Mouse (Mus musculus): ENCODE data around the gene Rarres2. TPM values are rescaled to one million over a fixed set of nuclear protein-coding genes. Genes with fewer than 3 reads are reported as not detected.

Rarres2 gene
- total and polyA plus RNA-seq, 3 experiments, result not detected

DNA sequence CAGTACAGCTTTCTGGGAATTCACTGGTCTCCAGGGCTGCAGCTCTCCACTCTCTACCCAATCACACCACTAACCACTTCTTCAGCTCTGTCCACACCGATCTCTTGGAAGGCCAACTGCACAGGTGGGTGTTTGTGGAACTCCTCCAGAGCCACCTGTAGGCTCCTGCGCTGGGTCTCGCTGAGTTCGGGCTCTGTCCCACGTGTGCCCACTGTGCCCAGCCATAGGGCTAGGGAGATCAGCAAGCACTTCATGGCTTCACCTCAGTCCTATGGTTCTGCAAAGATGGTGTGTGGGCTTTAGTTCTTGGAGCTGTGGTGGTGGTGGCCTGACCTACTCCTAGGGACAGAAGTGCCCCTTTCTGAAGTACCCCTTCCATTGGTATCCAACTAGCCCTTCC lies 575 bp downstream of the Rarres2 start:
- Histone ChIP-seq H3K27ac (ENCODE audit: control insufficient read depth, low read depth, low read length) (no peak overlapping the region), H3K9me3 (replicated peaks; ENCODE audit: insufficient read depth, low read length) (no peaks in the 10 kb centered on the region), H3K27me3 (ENCODE audit: control insufficient read depth in 1 of 2, insufficient read depth in 2 of 2, low read length in 2 of 2) (no peaks in the 10 kb centered on the region), H3K79me2 (ENCODE audit: control insufficient read depth, insufficient read depth, low read length, poor library complexity) (no peaks in the 10 kb centered on the region), H3K36me3 (ENCODE audit: control insufficient read depth in 1 of 2, insufficient read depth in 2 of 2, low read length in 2 of 2) (no peaks in the 10 kb centered on the region), H3K4me3 (ENCODE audit: control insufficient read depth in 1 of 2, insufficient read depth in 1 of 2, low read depth in 2 of 2, low read length in 2 of 2) (no peak overlapping the region), H3K4me1 (ENCODE audit: control insufficient read depth in 1 of 2, insufficient read depth in 2 of 2, low read length in 2 of 2) (no peaks in the 10 kb centered on the region), H3K9ac (ENCODE audit: control insufficient read depth, low read depth, low read length, poor library complexity, severe bottlenecking) (no peak overlapping the region)
- TF ChIP-seq ZKSCAN1 (IDR thresholded peaks at IDR 0.05; ENCODE audit: low read depth, low read length) (no peak), RAD21 (IDR thresholded peaks at IDR 0.05; ENCODE audit: low read depth, low read length) (no peak), BHLHE40 (IDR thresholded peaks at IDR 0.05; ENCODE audit: borderline replicate concordance, low read depth, low read length) (no peak), NRF1 (IDR thresholded peaks at IDR 0.05; ENCODE audit: insufficient read depth, low read depth, low read length, poor library complexity, severe bottlenecking) (no peak), USF1 (IDR thresholded peaks at IDR 0.05; ENCODE audit: low read depth, low read length) (no peak), EP300 (IDR thresholded peaks at IDR 0.05; ENCODE audit: low read depth in 1 of 2, low read length in 2 of 2) (no peak), MAZ (IDR thresholded peaks at IDR 0.05; ENCODE audit: low read depth, low read length) (no peak), CHD2 (IDR thresholded peaks at IDR 0.05; ENCODE audit: low read length) (no peak), E2F4 (IDR thresholded peaks at IDR 0.05; ENCODE audit: borderline replicate concordance, low read depth, low read length) (no peak), MYB (IDR thresholded peaks at IDR 0.05; ENCODE audit: low read depth, low read length) (no peak), SIN3A (IDR thresholded peaks at IDR 0.05; ENCODE audit: low read length) (no peak), MAFK (IDR thresholded peaks at IDR 0.05; ENCODE audit: borderline replicate concordance, low read depth, low read length) (no peak), TAL1 (IDR thresholded peaks at IDR 0.05; ENCODE audit: low read length) (no peak), GABPA (IDR thresholded peaks at IDR 0.05; ENCODE audit: low read depth, low read length) (no peak), SMC3 (IDR thresholded peaks at IDR 0.05; ENCODE audit: low read depth, low read length) (no peak)
- DNase-seq (ENCODE audit: low read depth, low spot score), result no peak

DNA sequence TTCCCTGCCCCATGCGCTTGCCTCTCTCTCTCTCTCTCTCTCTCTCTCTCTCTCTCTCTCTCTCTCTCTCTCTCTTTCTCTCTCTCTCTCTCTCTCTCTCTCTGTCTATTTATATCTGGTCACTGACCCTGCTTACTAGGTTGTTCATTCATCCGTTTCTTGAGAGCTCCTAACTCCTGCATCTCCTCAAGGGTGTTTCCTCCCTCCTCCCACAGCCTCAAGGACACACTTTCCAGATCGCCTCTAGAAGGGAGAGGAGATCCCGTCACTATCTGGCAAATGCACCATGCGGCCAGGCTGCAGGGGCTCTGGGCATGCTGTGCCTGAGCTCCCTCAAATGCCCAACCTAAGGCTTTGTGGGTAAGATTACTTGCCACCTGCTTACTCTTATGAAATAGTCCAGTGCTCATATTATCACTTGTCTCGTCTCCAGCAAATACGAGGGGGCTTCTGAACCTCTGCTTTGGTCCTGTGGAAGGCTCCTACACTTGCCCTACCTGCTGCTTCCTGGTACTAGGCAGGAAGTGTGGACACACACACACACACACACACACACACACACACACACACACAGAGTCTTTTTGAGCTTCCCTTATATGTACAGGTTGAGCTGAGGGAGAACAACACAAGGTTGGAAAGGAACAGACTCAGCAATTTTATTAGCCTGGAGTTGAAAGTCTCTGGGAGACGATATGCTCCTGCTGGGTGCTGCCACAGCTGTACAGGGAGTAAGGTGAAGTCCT lies 3.4 kb downstream of the Rarres2 start:
- Histone ChIP-seq H3K4me1 (ENCODE audit: control insufficient read depth in 1 of 2, insufficient read depth in 2 of 2, low read length in 2 of 2) (no peaks in the 10 kb centered on the region), H3K36me3 (ENCODE audit: control insufficient read depth in 1 of 2, insufficient read depth in 2 of 2, low read length in 2 of 2) (no peaks in the 10 kb centered on the region), H3K79me2 (ENCODE audit: control insufficient read depth, insufficient read depth, low read length, poor library complexity) (no peaks in the 10 kb centered on the region), H3K27ac (ENCODE audit: control insufficient read depth, low read depth, low read length) (no peak overlapping the region), H3K4me3 (ENCODE audit: control insufficient read depth in 1 of 2, insufficient read depth in 1 of 2, low read depth in 2 of 2, low read length in 2 of 2) (no peak overlapping the region), H3K27me3 (ENCODE audit: control insufficient read depth in 1 of 2, insufficient read depth in 2 of 2, low read length in 2 of 2) (no peaks in the 10 kb centered on the region), H3K9ac (ENCODE audit: control insufficient read depth, low read depth, low read length, poor library complexity, severe bottlenecking) (no peak overlapping the region), H3K9me3 (replicated peaks; ENCODE audit: insufficient read depth, low read length) (no peaks in the 10 kb centered on the region)
- no peak for DNase-seq (ENCODE audit: low read depth, low spot score)
- no peak for TF ChIP-seq POLR2AphosphoS5 (IDR thresholded peaks at IDR 0.05; ENCODE audit: borderline replicate concordance, low read depth, low read length)
- no peak for TF ChIP-seq MXI1 (IDR thresholded peaks at IDR 0.05; ENCODE audit: low read depth, low read length)
- TF ChIP-seq ZKSCAN1 (IDR thresholded peaks at IDR 0.05; ENCODE audit: low read depth, low read length), result no peak
- TF ChIP-seq TCF12 (IDR thresholded peaks at IDR 0.05; ENCODE audit: low read depth, low read length), result no peak
- no peak for TF ChIP-seq JUND (IDR thresholded peaks at IDR 0.05; ENCODE audit: low read depth, low read length)
- TF ChIP-seq MEF2A (IDR thresholded peaks at IDR 0.05; ENCODE audit: extremely low read depth, insufficient replicate concordance, low read depth, low read length, poor library complexity, severe bottlenecking), result no peak
- no peak for TF ChIP-seq UBTF (IDR thresholded peaks at IDR 0.05; ENCODE audit: borderline replicate concordance, insufficient read depth, low read depth, low read length)
- no peak for TF ChIP-seq MYB (IDR thresholded peaks at IDR 0.05; ENCODE audit: low read depth, low read length)
- no peak for TF ChIP-seq HCFC1 (IDR thresholded peaks at IDR 0.05; ENCODE audit: low read depth, low read length)
- TF ChIP-seq E2F4 (IDR thresholded peaks at IDR 0.05; ENCODE audit: borderline replicate concordance, low read depth, low read length), result no peak
- TF ChIP-seq BHLHE40 (IDR thresholded peaks at IDR 0.05; ENCODE audit: borderline replicate concordance, low read depth, low read length), result no peak
